Mouse (Mus musculus): ENCODE data around the gene Pgap3.
"Not testable (repeated sequence)": the region's sequence is repeated elsewhere in the genome, so short reads cannot be mapped to it uniquely, and the experiment has no call there.

Pgap3 gene

GRCm38 (mm10) chr11:98383261-98384030 is 16.8 kb downstream of the Pgap3 start, which contains the start of gene Tcap:
Gene Tcap (plus strand): TSS chr11:98383811.
- DNase-seq (ENCODE audit: low read depth, low spot score) = no peak

GRCm38 (mm10) chr11:98382405-98382804 is 17.9 kb downstream of the Pgap3 start:
- not testable (repeated sequence) for DNase-seq (ENCODE audit: low read depth, low spot score)

- DNase-seq (ENCODE audit: low read depth, low spot score) = no peak
Measured at GRCm38 (mm10) chr11:98381651-98382050, 18.6 kb downstream of the Pgap3 start.

GRCm38 (mm10) chr11:98380106-98380505 is 20.2 kb downstream of the Pgap3 start:
- DNase-seq (ENCODE audit: low read depth, low spot score) = no peak

GRCm38 (mm10) chr11:98379379-98379778 is 20.9 kb downstream of the Pgap3 start:
- no peak for DNase-seq (ENCODE audit: low read depth, low spot score)

- no peak for DNase-seq (ENCODE audit: low read depth, low spot score)
Measured at GRCm38 (mm10) chr11:98377787-98378186, 22.5 kb downstream of the Pgap3 start.

GRCm38 (mm10) chr11:98376756-98377155 is 23.5 kb downstream of the Pgap3 start:
- no peak for DNase-seq (ENCODE audit: low read depth, low spot score)

GRCm38 (mm10) chr11:98374266-98374665 is 26.0 kb downstream of the Pgap3 start:
- no peak for DNase-seq (ENCODE audit: low read depth, low spot score)

- no peak for DNase-seq (ENCODE audit: low read depth, low spot score)
Measured at GRCm38 (mm10) chr11:98373244-98373643, 27.0 kb downstream of the Pgap3 start.

- no peak for DNase-seq (ENCODE audit: low read depth, low spot score)
Measured at GRCm38 (mm10) chr11:98372406-98372805, 27.9 kb downstream of the Pgap3 start.

GRCm38 (mm10) chr11:98371556-98372240 is 28.6 kb downstream of the Pgap3 start:
- DNase-seq (ENCODE audit: low read depth, low spot score) = no peak

GRCm38 (mm10) chr11:98370588-98370987 is 29.7 kb downstream of the Pgap3 start:
- DNase-seq (ENCODE audit: low read depth, low spot score) = no peak

- no peak for DNase-seq (ENCODE audit: low read depth, low spot score)
Measured at GRCm38 (mm10) chr11:98369337-98369736, 31.0 kb downstream of the Pgap3 start.

GRCm38 (mm10) chr11:98367863-98368186 is 32.5 kb downstream of the Pgap3 start:
- DNase-seq (ENCODE audit: low read depth, low spot score) = no peak

GRCm38 (mm10) chr11:98367171-98367862 is 33.0 kb downstream of the Pgap3 start:
- no peak for DNase-seq (ENCODE audit: low read depth, low spot score)

- no peak for DNase-seq (ENCODE audit: low read depth, low spot score)
Measured at GRCm38 (mm10) chr11:98366290-98366689, 34.0 kb downstream of the Pgap3 start.

- DNase-seq (ENCODE audit: low read depth, low spot score) = no peak
Measured at GRCm38 (mm10) chr11:98364410-98364809, 35.9 kb downstream of the Pgap3 start.

GRCm38 (mm10) chr11:98363817-98364216 is 36.5 kb downstream of the Pgap3 start:
- no peak for DNase-seq (ENCODE audit: low read depth, low spot score)

GRCm38 (mm10) chr11:98360866-98361521 is 39.3 kb downstream of the Pgap3 start:
- no peak for DNase-seq (ENCODE audit: low read depth, low spot score)

- peak; percentile 81 for DNase-seq (ENCODE audit: low read depth, low spot score)
Measured at GRCm38 (mm10) chr11:98358161-98359083, 41.9 kb downstream of the Pgap3 start, which contains the start of gene Stard3. Gene Stard3 (plus strand): TSS chr11:98358368.
